ENCODE assay signal across 8 mouse cellular contexts in genomic region chr14:87568447-87568908, GRCm38 (mm10).
A peak's percentile ranks its signal among the peaks of the same experiment; 100 is the strongest.
DNase-seq lines count a peak whose midpoint lies in the region; ATAC-seq lines count a peak whose summit lies in the region.

No protein-coding gene starts in this region.

- H3K27ac ChIP-seq in hindbrain, embryonic 12.5 days, result no peak overlapping the region

- H3K36me3 ChIP-seq in hindbrain, embryonic 12.5 days, result no peaks in the 10 kb centered on the region

- ATAC-seq in hindbrain, embryonic 12.5 days (ENCODE audit: low FRiP score), result no peak

- peak overlapping the region; percentile 56 for H3K4me2 ChIP-seq in hindbrain, embryonic 12.5 days (replicated peaks)

- no peaks in the 10 kb centered on the region for H3K9me3 ChIP-seq in hindbrain, embryonic 12.5 days (replicated peaks)

- no peaks in the 10 kb centered on the region for H3K27me3 ChIP-seq in hindbrain, embryonic 12.5 days

- H3K4me1 ChIP-seq in hindbrain, embryonic 12.5 days, result peaks cover 9% of the 10 kb centered on the region

- WGBS in hindbrain, embryonic 12.5 days, result 19% methylated on average over 15 of the region's 15 CpGs

- DNase-seq in ZHBTc4 (ENCODE audit: low read depth, low spot score), result peak; percentile 2
- DNase-seq in cerebellum, postnatal 10 days, result peak; percentile 79 to 88
- peak; percentile 67 for DNase-seq in gastrocnemius, adult 18-20 months (ENCODE audit: low spot score)
- peak; percentile 36 to 59 for DNase-seq in left cerebral cortex, adult 9 months (ENCODE audit: low spot score in 2 of 2)
- DNase-seq in lung, postnatal 4 days, result peak; percentile 44 to 63
- peak; percentile 76 for DNase-seq in skeletal muscle tissue, adult 2 months (ENCODE audit: low read depth, low spot score)
- no peak for DNase-seq in spleen, adult 18-20 months

- H3K4me3 ChIP-seq in hindbrain, embryonic 12.5 days, result peak overlapping the region; percentile 26

- H3K9ac ChIP-seq in hindbrain, embryonic 12.5 days, result peak overlapping the region; percentile 13; the same call in 1 of the 2 replicates

Comparison
In these comparisons a context has a peak if more than half of its experiments do, and no peak if none do; other contexts are left out.
1. DNase-seq: peak in ZHBTc4 (single experiment), cerebellum, postnatal 10 days (2 of 2), gastrocnemius, adult 18-20 months (single experiment), left cerebral cortex, adult 9 months (2 of 2), lung, postnatal 4 days (2 of 2) and skeletal muscle tissue, adult 2 months (single experiment); none in spleen, adult 18-20 months (0 of 2).